Mouse (Mus musculus): ENCODE data around the gene Klrk1. TPM values are rescaled to one million over a fixed set of nuclear protein-coding genes. Genes with fewer than 3 reads are reported as not detected.
"Not testable (repeated sequence)": the region's sequence is repeated elsewhere in the genome, so short reads cannot be mapped to it uniquely, and the experiment has no call there.

The Klrk1 gene
- 0.68 and 0.77 TPM in 2 replicates for polyA plus RNA-seq (2015; fragmentation: Nextera tagmentation; extraction: Ambion mirVana)

GRCm38 (mm10) chr6:129623735-129624134 is at the start of gene Klrk1:
Gene Klrk1 (minus strand): TSS chr6:129623864.
- Histone ChIP-seq H3K4me1 (ENCODE audit: control insufficient read depth, low read depth, low read length) (no peaks in the 10 kb centered on the region), H3K36me3 (ENCODE audit: control insufficient read depth, insufficient read depth) (no peaks in the 10 kb centered on the region), H3K4me2 (ENCODE audit: low read depth, low read length) (no peak within 1 kb of the TSS), H3K9me3 (replicated peaks; ENCODE audit: control insufficient read depth, low read length) (no peaks in the 10 kb centered on the region), H3K27me3 (ENCODE audit: control insufficient read depth, insufficient read depth, low read depth, low read length) (no peaks in the 10 kb centered on the region), H3K27ac (ENCODE audit: low read length) (no peak within 1 kb of the TSS), H3K4me3 (ENCODE audit: low read depth, low read length) (no peak within 1 kb of the TSS), H3K9ac (ENCODE audit: low read depth, low read length) (no peak within 1 kb of the TSS)
- no peak for ATAC-seq (ENCODE audit: low read depth)
- WGBS (ENCODE audit: insufficient replicate concordance), result 48% methylated on average over 4 of the region's 4 CpGs

DNA sequence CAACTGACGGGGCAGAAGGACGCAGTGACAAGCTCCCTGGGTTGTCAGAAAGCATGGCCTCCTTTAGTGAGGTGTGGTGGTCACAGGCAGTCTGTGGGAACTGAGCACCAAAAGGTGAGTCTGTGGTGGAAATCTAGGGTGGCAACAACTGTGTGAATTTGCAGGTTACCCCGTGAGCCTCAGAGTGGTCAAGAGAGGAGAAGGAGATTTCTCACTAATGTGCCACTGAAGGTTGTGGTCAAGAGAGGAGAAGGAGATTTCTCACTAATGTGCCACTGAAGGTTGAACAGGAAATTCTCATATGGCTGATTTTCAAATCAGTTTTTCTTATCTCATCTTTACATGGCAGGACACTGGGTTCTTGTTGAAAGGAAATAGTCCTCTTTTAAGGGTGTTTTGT is 37.6 kb upstream of the Klrk1 start:
- H3K27ac ChIP-seq (ENCODE audit: low read length); ATAC-seq (ENCODE audit: low read depth); H3K4me2 ChIP-seq (ENCODE audit: low read depth, low read length); H3K36me3 ChIP-seq (ENCODE audit: control insufficient read depth, insufficient read depth); H3K9me3 ChIP-seq (replicated peaks; ENCODE audit: control insufficient read depth, low read length); H3K4me3 ChIP-seq (ENCODE audit: low read depth, low read length); H3K27me3 ChIP-seq (ENCODE audit: control insufficient read depth, insufficient read depth, low read depth, low read length); H3K9ac ChIP-seq (ENCODE audit: low read depth, low read length); H3K4me1 ChIP-seq (ENCODE audit: control insufficient read depth, low read depth, low read length): not testable (repeated sequence)
- no CpG with 5 or more reads among the region's 3 CpGs for WGBS (ENCODE audit: insufficient replicate concordance)

DNA sequence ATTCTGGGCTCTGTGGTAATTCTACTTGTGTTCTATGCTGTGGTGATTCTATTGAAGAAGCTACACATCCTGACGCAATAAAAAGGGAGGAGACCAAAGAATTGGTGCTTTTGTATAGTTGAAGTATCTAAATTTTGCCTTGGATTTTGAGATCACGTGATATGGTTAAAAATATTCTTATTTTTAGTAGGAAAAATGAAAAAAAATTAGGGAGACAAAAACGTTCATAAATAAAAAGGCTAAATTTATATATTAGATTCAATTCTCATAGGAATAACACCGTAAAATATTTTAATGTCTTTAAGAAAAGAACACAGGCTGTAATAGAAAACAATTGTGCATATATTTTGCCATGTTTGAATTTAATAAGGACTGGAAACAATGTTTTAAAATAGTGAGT is 36.9 kb upstream of the Klrk1 start, which contains the start of gene Klrc2:
Gene Klrc2, minus strand, starts transcription at position 101 of the 400 bp plus-strand sequence.
- not testable (repeated sequence) for H3K27ac ChIP-seq (ENCODE audit: low read length); H3K4me3 ChIP-seq (ENCODE audit: low read depth, low read length); H3K4me2 ChIP-seq (ENCODE audit: low read depth, low read length); H3K27me3 ChIP-seq (ENCODE audit: control insufficient read depth, insufficient read depth, low read depth, low read length); H3K9ac ChIP-seq (ENCODE audit: low read depth, low read length); H3K9me3 ChIP-seq (replicated peaks; ENCODE audit: control insufficient read depth, low read length); ATAC-seq (ENCODE audit: low read depth); H3K4me1 ChIP-seq (ENCODE audit: control insufficient read depth, low read depth, low read length); H3K36me3 ChIP-seq (ENCODE audit: control insufficient read depth, insufficient read depth)
- whole genome bisulfite sequencing (ENCODE audit: insufficient replicate concordance), result 61% methylated on average over 4 of the region's 4 CpGs

GRCm38 (mm10) chr6:129644054-129644453 is 20.4 kb upstream of the Klrk1 start:
- not testable (repeated sequence) for H3K27ac ChIP-seq (ENCODE audit: low read length); ATAC-seq (ENCODE audit: low read depth); H3K36me3 ChIP-seq (ENCODE audit: control insufficient read depth, insufficient read depth); H3K9me3 ChIP-seq (replicated peaks; ENCODE audit: control insufficient read depth, low read length); H3K4me2 ChIP-seq (ENCODE audit: low read depth, low read length); H3K4me3 ChIP-seq (ENCODE audit: low read depth, low read length); H3K4me1 ChIP-seq (ENCODE audit: control insufficient read depth, low read depth, low read length); H3K9ac ChIP-seq (ENCODE audit: low read depth, low read length); H3K27me3 ChIP-seq (ENCODE audit: control insufficient read depth, insufficient read depth, low read depth, low read length)
- 70% methylated on average over 2 of the region's 3 CpGs for WGBS (ENCODE audit: insufficient replicate concordance)

DNA sequence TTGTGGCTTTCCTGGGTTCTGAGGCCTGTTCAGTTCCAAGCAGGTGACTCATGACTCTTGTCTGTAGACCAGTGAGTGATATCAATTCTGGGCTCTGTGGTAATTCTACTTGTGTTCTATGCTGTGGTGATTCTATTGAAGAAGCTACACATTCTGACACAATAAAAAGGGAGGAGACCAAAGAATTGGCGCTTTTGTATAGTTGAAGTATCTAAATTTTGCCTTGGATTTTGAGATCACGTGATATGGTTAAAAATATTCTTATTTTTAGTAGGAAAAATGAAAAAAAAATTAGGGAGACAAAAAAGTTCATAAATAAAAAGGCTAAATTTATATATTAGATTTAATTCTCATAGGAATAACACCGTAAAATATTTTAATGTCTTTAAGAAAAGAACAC is 19.6 kb upstream of the Klrk1 start, which contains the start of gene Klrc3:
Gene Klrc3, minus strand, starts transcription at position 101 of the 400 bp plus-strand sequence.
- not testable (repeated sequence) for ATAC-seq (ENCODE audit: low read depth); H3K27ac ChIP-seq (ENCODE audit: low read length); H3K4me3 ChIP-seq (ENCODE audit: low read depth, low read length); H3K9me3 ChIP-seq (replicated peaks; ENCODE audit: control insufficient read depth, low read length); H3K36me3 ChIP-seq (ENCODE audit: control insufficient read depth, insufficient read depth); H3K27me3 ChIP-seq (ENCODE audit: control insufficient read depth, insufficient read depth, low read depth, low read length); H3K4me1 ChIP-seq (ENCODE audit: control insufficient read depth, low read depth, low read length); H3K9ac ChIP-seq (ENCODE audit: low read depth, low read length); H3K4me2 ChIP-seq (ENCODE audit: low read depth, low read length)
- 62% methylated on average over 3 of the region's 3 CpGs for WGBS (ENCODE audit: insufficient replicate concordance)

DNA sequence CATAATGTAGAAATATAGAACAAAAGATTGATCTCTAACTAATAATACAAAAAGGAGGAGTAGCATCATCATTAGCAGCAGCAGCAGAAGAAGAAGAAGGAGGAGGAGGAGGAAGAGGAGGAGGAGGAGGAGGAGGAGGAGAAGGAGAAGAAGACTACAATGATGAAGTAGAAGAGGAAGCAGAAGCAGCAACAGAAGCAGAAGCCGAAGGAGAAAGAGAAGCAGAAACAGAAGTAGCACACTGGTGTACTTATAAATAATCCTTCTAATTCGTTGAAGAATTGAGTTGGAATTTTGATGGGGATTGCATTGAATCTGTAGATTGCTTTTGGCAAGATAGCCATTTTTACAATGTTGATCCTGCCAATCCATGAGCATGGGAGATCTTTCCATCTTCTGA is 7.4 kb upstream of the Klrk1 start:
- WGBS (ENCODE audit: insufficient replicate concordance), result 42% methylated on average over 2 of the region's 2 CpGs

GRCm38 (mm10) chr6:129608372-129608771 is 15.3 kb downstream of the Klrk1 start:
- Histone ChIP-seq H3K4me1 (ENCODE audit: control insufficient read depth, low read depth, low read length) (no peaks in the 10 kb centered on the region), H3K36me3 (ENCODE audit: control insufficient read depth, insufficient read depth) (no peaks in the 10 kb centered on the region), H3K9me3 (replicated peaks; ENCODE audit: control insufficient read depth, low read length) (no peaks in the 10 kb centered on the region), H3K27ac (ENCODE audit: low read length) (no peak overlapping the region), H3K4me2 (ENCODE audit: low read depth, low read length) (no peak overlapping the region), H3K27me3 (ENCODE audit: control insufficient read depth, insufficient read depth, low read depth, low read length) (no peaks in the 10 kb centered on the region), H3K9ac (ENCODE audit: low read depth, low read length) (no peak overlapping the region), H3K4me3 (ENCODE audit: low read depth, low read length) (no peak overlapping the region)
- 0 out of 2 replicates have a peak, but pooled peaks have one; percentile 21 for ATAC-seq (ENCODE audit: low read depth)

More for the DNA sequence above, 7.4 kb upstream of the Klrk1 start:
- not testable (repeated sequence) for H3K27me3 ChIP-seq (ENCODE audit: control insufficient read depth, insufficient read depth, low read depth, low read length); H3K9me3 ChIP-seq (replicated peaks; ENCODE audit: control insufficient read depth, low read length); H3K36me3 ChIP-seq (ENCODE audit: control insufficient read depth, insufficient read depth); H3K9ac ChIP-seq (ENCODE audit: low read depth, low read length); H3K4me3 ChIP-seq (ENCODE audit: low read depth, low read length); ATAC-seq (ENCODE audit: low read depth); H3K27ac ChIP-seq (ENCODE audit: low read length); H3K4me1 ChIP-seq (ENCODE audit: control insufficient read depth, low read depth, low read length); H3K4me2 ChIP-seq (ENCODE audit: low read depth, low read length)

GRCm38 (mm10) chr6:129591508-129591907 is 32.2 kb downstream of the Klrk1 start, which contains the start of gene Klrd1:
Gene Klrd1 (plus strand): TSS chr6:129591782.
- no peaks in the 10 kb centered on the region for H3K9me3 ChIP-seq (replicated peaks; ENCODE audit: control insufficient read depth, low read length)
- no peak within 1 kb of the TSS for H3K4me2 ChIP-seq (ENCODE audit: low read depth, low read length)
- WGBS (ENCODE audit: insufficient replicate concordance), result 16% methylated on average over 3 of the region's 3 CpGs
- no peak within 1 kb of the TSS for H3K9ac ChIP-seq (ENCODE audit: low read depth, low read length)
- H3K27ac ChIP-seq (ENCODE audit: low read length), result no peak within 1 kb of the TSS
- ATAC-seq (ENCODE audit: low read depth), result no peak
- H3K4me3 ChIP-seq (ENCODE audit: low read depth, low read length), result no peak within 1 kb of the TSS
- no peaks in the 10 kb centered on the region for H3K27me3 ChIP-seq (ENCODE audit: control insufficient read depth, insufficient read depth, low read depth, low read length)
- no peaks in the 10 kb centered on the region for H3K4me1 ChIP-seq (ENCODE audit: control insufficient read depth, low read depth, low read length)
- H3K36me3 ChIP-seq (ENCODE audit: control insufficient read depth, insufficient read depth), result no peaks in the 10 kb centered on the region

DNA sequence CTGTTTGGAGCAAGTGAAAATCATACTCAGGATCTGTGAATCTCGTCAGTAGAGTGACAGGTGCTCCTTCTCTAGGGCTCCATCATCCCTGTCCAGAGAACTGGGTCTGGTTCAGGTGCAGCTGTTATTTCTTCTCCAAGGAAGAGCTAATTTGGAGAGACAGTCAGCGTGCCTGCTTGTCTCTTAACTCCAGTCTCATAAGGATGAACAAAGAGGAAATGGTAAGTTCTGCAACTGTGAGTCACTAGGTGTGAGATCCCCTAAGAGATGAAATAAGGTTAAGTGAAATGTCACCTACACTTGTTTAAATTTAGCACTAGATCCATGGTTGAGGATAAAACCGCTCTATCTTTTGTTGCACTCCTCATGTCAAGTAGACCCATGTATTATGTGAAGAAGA is 40.6 kb downstream of the Klrk1 start:
- Histone ChIP-seq H3K9me3 (replicated peaks; ENCODE audit: control insufficient read depth, low read length) (no peaks in the 10 kb centered on the region), H3K9ac (ENCODE audit: low read depth, low read length) (no peak overlapping the region), H3K4me2 (ENCODE audit: low read depth, low read length) (no peak overlapping the region), H3K27ac (ENCODE audit: low read length) (no peak overlapping the region), H3K4me1 (ENCODE audit: control insufficient read depth, low read depth, low read length) (no peaks in the 10 kb centered on the region), H3K36me3 (ENCODE audit: control insufficient read depth, insufficient read depth) (no peaks in the 10 kb centered on the region), H3K4me3 (ENCODE audit: low read depth, low read length) (no peak overlapping the region), H3K27me3 (ENCODE audit: control insufficient read depth, insufficient read depth, low read depth, low read length) (no peaks in the 10 kb centered on the region)
- no peak for ATAC-seq (ENCODE audit: low read depth)
- 51% methylated on average over 3 of the region's 3 CpGs for WGBS (ENCODE audit: insufficient replicate concordance)
